In the genomic region with DNA sequence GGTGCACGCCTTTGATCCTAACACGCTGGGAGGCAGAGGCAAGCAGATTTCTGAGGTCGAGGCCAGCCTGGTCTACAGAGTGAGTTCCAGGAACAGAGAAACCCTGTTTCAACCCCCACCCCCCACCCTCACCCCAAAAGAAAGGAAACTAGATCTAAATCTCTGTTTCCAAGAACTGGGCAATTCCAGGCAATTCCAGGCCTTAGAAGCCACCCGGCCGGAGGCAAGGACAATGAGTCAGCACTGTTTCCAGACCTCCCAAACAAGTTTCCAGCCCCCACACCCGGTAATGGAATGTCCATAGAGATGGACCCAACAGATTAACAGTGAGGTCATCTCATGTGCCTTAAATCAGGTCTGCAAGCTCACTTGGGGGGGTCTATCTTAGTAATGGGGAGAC, we compare ENCODE assay signal across 19 mouse cellular contexts. TPM values are rescaled to one million over a fixed set of nuclear protein-coding genes. Genes with fewer than 3 reads are reported as not detected.
DNase-seq lines count a peak whose midpoint lies in the region; ATAC-seq and TF ChIP-seq lines count a peak whose summit lies in the region.
"Had no signal": no experiment of that assay in that cellular context is flagged by ENCODE, and none has a peak within 500 bp of the region (broad histone marks: within the 10 kb centered on the region; RNA-seq: fewer than 3 reads in every experiment).

No protein-coding gene starts in this region.

- peaks cover 8% of the 10 kb centered on the region for H3K4me1 ChIP-seq in ES-Bruce4 (ENCODE audit: control insufficient read depth, insufficient read depth, low read length)
- peaks cover 13% of the 10 kb centered on the region for H3K4me1 ChIP-seq in kidney, embryonic 16.5 days (ENCODE audit: insufficient read depth, low read length)

- peak overlapping the region; percentile 84 for H3K9ac ChIP-seq in ES-Bruce4 (ENCODE audit: low read depth, poor library complexity, severe bottlenecking)
- H3K9ac ChIP-seq in kidney, embryonic 16.5 days (replicated peaks; ENCODE audit: low read length) = no peak overlapping the region
- H3K9ac ChIP-seq: forebrain, embryonic 13.5 days; forebrain, postnatal 0 days; heart, embryonic 12.5 days; intestine, embryonic 15.5 days had no signal

- H3K9me3 ChIP-seq in ES-Bruce4 (replicated peaks; ENCODE audit: control insufficient read depth, insufficient read depth, low read length, poor library complexity, severe bottlenecking) = no peaks in the 10 kb centered on the region
- H3K9me3 ChIP-seq in kidney, embryonic 16.5 days (ENCODE audit: low read length) = no peaks in the 10 kb centered on the region
- H3K9me3 ChIP-seq: embryonic facial prominence, embryonic 10.5 days; forebrain, embryonic 13.5 days; heart, embryonic 12.5 days; hindbrain, embryonic 10.5 days; intestine, embryonic 15.5 days had no signal

- peak overlapping the region; percentile 25 for H3K4me3 ChIP-seq in ES-Bruce4 (ENCODE audit: low read depth, low read length)
- H3K4me3 ChIP-seq in macrophage (ENCODE audit: inconsistent target) = no peak overlapping the region
- H3K4me3 ChIP-seq in kidney, embryonic 16.5 days (ENCODE audit: low read length) = no peak overlapping the region
- H3K4me3 ChIP-seq: embryonic facial prominence, embryonic 10.5 days; forebrain, embryonic 13.5 days; heart, embryonic 12.5 days; hindbrain, embryonic 10.5 days; intestine, embryonic 15.5 days had no signal

- H3K36me3 ChIP-seq in ES-Bruce4 (ENCODE audit: control insufficient read depth, insufficient read depth, low read length, poor library complexity, severe bottlenecking) (no peaks in the 10 kb centered on the region), macrophage (ENCODE audit: inconsistent target) (no peaks in the 10 kb centered on the region)
- H3K36me3 ChIP-seq in kidney, embryonic 16.5 days (ENCODE audit: insufficient read depth, low read length) = no peaks in the 10 kb centered on the region
- H3K36me3 ChIP-seq: embryonic facial prominence, embryonic 10.5 days; heart, embryonic 12.5 days; hindbrain, embryonic 10.5 days; intestine, embryonic 15.5 days had no signal

- TF ChIP-seq POLR2A in ES-Bruce4 (IDR thresholded peaks at IDR 0.05; ENCODE audit: insufficient read depth, low read length) = no peak

- no peak for ATAC-seq in kidney, embryonic 16.5 days (ENCODE audit: low FRiP score, low TSS enrichment)
- ATAC-seq: forebrain, embryonic 13.5 days; forebrain, postnatal 0 days; intestine, embryonic 15.5 days had no signal

- H3K27me3 ChIP-seq in ES-Bruce4 (ENCODE audit: control insufficient read depth, insufficient read depth, low read length, poor library complexity, severe bottlenecking) = no peaks in the 10 kb centered on the region
- no peaks in the 10 kb centered on the region for H3K27me3 ChIP-seq in kidney, embryonic 16.5 days (ENCODE audit: insufficient read depth, low read length)
- H3K27me3 ChIP-seq: forebrain, embryonic 13.5 days; heart, embryonic 12.5 days; intestine, embryonic 15.5 days had no signal

- DNase-seq in 3134 (ENCODE audit: extremely low read depth, insufficient read length, low spot score) (peak; percentile 23), NIH3T3 (ENCODE audit: low read depth) (peak; percentile 66)
- no peak for DNase-seq in urinary bladder, postnatal 14 days (ENCODE audit: low spot score)
- DNase-seq in kidney, adult 8-10 months = no peak
- DNase-seq: adrenal gland, adult 2 months; adrenal gland, postnatal 25 days; cerebellum, adult 11-12 months; cerebellum, adult 9-11 months; forebrain, postnatal 0 days; gastrocnemius, postnatal 25 days had no signal

- no peak overlapping the region for H3K4me2 ChIP-seq in kidney, embryonic 16.5 days (replicated peaks; ENCODE audit: low read depth, low read length)
- H3K4me2 ChIP-seq: forebrain, embryonic 13.5 days; hindbrain, embryonic 14.5 days; intestine, embryonic 15.5 days had no signal

- H3K27ac ChIP-seq in ES-Bruce4 (ENCODE audit: insufficient read depth, low read length) = peak overlapping the region; percentile 98
- H3K27ac ChIP-seq in macrophage = peak overlapping the region; percentile 49
- no peak overlapping the region for H3K27ac ChIP-seq in kidney, embryonic 16.5 days (ENCODE audit: low read length)
- H3K27ac ChIP-seq: embryonic facial prominence, embryonic 10.5 days; forebrain, embryonic 13.5 days; hindbrain, embryonic 14.5 days; intestine, embryonic 15.5 days had no signal

- no peak for TF ChIP-seq CTCF in ES-Bruce4 (IDR thresholded peaks at IDR 0.05; ENCODE audit: low read depth, low read length)

- 88% methylated on average over 6 of the region's 6 CpGs for WGBS in macrophage (ENCODE audit: missing documents)
- WGBS in kidney, embryonic 16.5 days = 76% methylated on average over 6 of the region's 6 CpGs

- no peaks in the 10 kb centered on the region for H3K79me2 ChIP-seq in macrophage (ENCODE audit: inconsistent target)

- peak; percentile 99 for TF ChIP-seq EP300 in ES-Bruce4 (IDR thresholded peaks at IDR 0.05; ENCODE audit: insufficient read depth, low read depth, low read length)

RNA-seq across cellular contexts. Expression of a gene that starts 8.7 kb away (rescaled TPM):
- polyA plus RNA-seq in ES-Bruce4 (2011; ENCODE audit: insufficient read depth, insufficient read length, low read depth, missing spikeins) (91.1 and 93.8 TPM in 2 replicates), macrophage (2018) (44.8 to 72.8 TPM (median 61.4 TPM) in 3 replicates)
- 10 to 100 TPM in 11 of 26 experiments, 1 to 10 TPM in 15; 1.2 to 22.2 (median 7.2) TPM for total RNA-seq in macrophage (2018; cell fraction: chromatin; rRNA removed)
- 10 to 100 TPM; 41.1 to 85.4 (median 62.3) TPM for total RNA-seq in macrophage (2018; cell fraction: cytosol; rRNA removed)
- 10 to 100 TPM in 25 of 26 experiments, 1 to 10 TPM in 1; 8.6 to 68.5 (median 34.7) TPM for total RNA-seq in macrophage (2018; cell fraction: nucleus; rRNA removed)
- polyA plus RNA-seq in kidney, embryonic 16.5 days (2015; fragmentation: Nextera tagmentation; extraction: Ambion mirVana) = 26.4 and 31.3 TPM in 2 replicates

RNA-seq across cellular contexts. Expression of a gene that starts 18.1 kb away (rescaled TPM):
- polyA plus RNA-seq in ES-Bruce4 (2011; ENCODE audit: insufficient read depth, insufficient read length, low read depth, missing spikeins) (189 and 201 TPM in 2 replicates), macrophage (2018) (38.2 to 44.0 TPM (median 38.7 TPM) in 3 replicates)
- total RNA-seq in macrophage (2018; cell fraction: chromatin; rRNA removed) = 100 to 1,000 TPM in 6 of 26 experiments, 10 to 100 TPM in 20; 28.9 to 182 (median 61.6) TPM
- 100 to 1,000 TPM in 2 of 26 experiments, 10 to 100 TPM in 24; 28.1 to 118 (median 59.6) TPM for total RNA-seq in macrophage (2018; cell fraction: cytosol; rRNA removed)
- total RNA-seq in macrophage (2018; cell fraction: nucleus; rRNA removed) = 100 to 1,000 TPM in 5 of 26 experiments, 10 to 100 TPM in 21; 34.8 to 127 (median 71.2) TPM
- 23.1 and 23.5 TPM in 2 replicates for polyA plus RNA-seq in kidney, embryonic 16.5 days (2015; fragmentation: Nextera tagmentation; extraction: Ambion mirVana)

RNA-seq across cellular contexts. Expression of a gene that starts 28.0 kb away (rescaled TPM):
- polyA plus RNA-seq in ES-Bruce4 (2011; ENCODE audit: insufficient read depth, insufficient read length, low read depth, missing spikeins) (11.7 and 16.7 TPM in 2 replicates), macrophage (2018) (0.62 to 1.1 TPM (median 0.63 TPM) in 3 replicates)
- 1 to 10 TPM in 12 of 26 experiments, under 1 TPM in 2, not detected in 12; 0.29 to 5.3 (median 2.3) TPM for total RNA-seq in macrophage (2018; cell fraction: chromatin; rRNA removed)
- 1 to 10 TPM in 13 of 26 experiments, under 1 TPM in 11, not detected in 2; 0.32 to 2.9 (median 1.4) TPM for total RNA-seq in macrophage (2018; cell fraction: cytosol; rRNA removed)
- total RNA-seq in macrophage (2018; cell fraction: nucleus; rRNA removed) = 1 to 10 TPM in 15 of 26 experiments, under 1 TPM in 6, not detected in 5; 0.55 to 6.1 (median 1.5) TPM
- 140 and 154 TPM in 2 replicates for polyA plus RNA-seq in kidney, embryonic 16.5 days (2015; fragmentation: Nextera tagmentation; extraction: Ambion mirVana)

Comparison
In these comparisons a context has a peak if more than half of its experiments do, and no peak if none do; other contexts are left out.
1. DNase-seq: peak in 3134 (single experiment) and NIH3T3 (single experiment); none in urinary bladder, postnatal 14 days (single experiment) and kidney, adult 8-10 months (0 of 2).